Mouse (Mus musculus): ENCODE measurements around the gene Eif4g1. TPM values are rescaled to one million over a fixed set of nuclear protein-coding genes. Genes with fewer than 3 reads are reported as not detected.

Eif4g1 gene
- polyA plus RNA-seq, 1 experiment from 2014 or later: 173 TPM

GRCm38 (mm10) chr16:20695622-20696323, 27.7 kb downstream of the Eif4g1 start:
- Histone ChIP-seq H3K4me3 (ENCODE audit: low read depth, low read length) (peak overlapping the region; percentile 26), H3K27ac (ENCODE audit: low read depth, low read length) (peak overlapping the region; percentile 47), H3K4me1 (replicated peaks; ENCODE audit: control insufficient read depth, insufficient read depth, low read length) (peaks cover 9% of the 10 kb centered on the region), H3K36me3 (ENCODE audit: control insufficient read depth, insufficient read depth, low read length) (no peaks in the 10 kb centered on the region), H3K27me3 (ENCODE audit: control insufficient read depth, insufficient read depth, low read length) (no peaks in the 10 kb centered on the region), H3K9ac (ENCODE audit: low read depth, low read length) (peak overlapping the region; percentile 48), H3K9me3 (ENCODE audit: control insufficient read depth, low read length) (no peaks in the 10 kb centered on the region), H3K4me2 (replicated peaks; ENCODE audit: low read depth, low read length) (peak overlapping the region; percentile 53)
- ATAC-seq (ENCODE audit: low FRiP score) (peak; percentile 75), DNase-seq (ENCODE audit: low spot score) (peak; percentile 92)
- WGBS: 3% methylated on average over 46 of the region's 46 CpGs

GRCm38 (mm10) chr16:20699266-20699665, 31.2 kb downstream of the Eif4g1 start:
- no peak for ATAC-seq (ENCODE audit: low FRiP score)
- no peak overlapping the region for H3K27ac ChIP-seq (ENCODE audit: low read depth, low read length)
- 78% methylated on average over 5 of the region's 5 CpGs for WGBS
- H3K36me3 ChIP-seq (ENCODE audit: control insufficient read depth, insufficient read depth, low read length): no peaks in the 10 kb centered on the region
- no peak overlapping the region for H3K9ac ChIP-seq (ENCODE audit: low read depth, low read length)
- no peak for DNase-seq (ENCODE audit: low spot score)
- peaks cover 18% of the 10 kb centered on the region for H3K4me1 ChIP-seq (replicated peaks; ENCODE audit: control insufficient read depth, insufficient read depth, low read length)
- no peak overlapping the region for H3K4me3 ChIP-seq (ENCODE audit: low read depth, low read length)
- no peak overlapping the region for H3K4me2 ChIP-seq (replicated peaks; ENCODE audit: low read depth, low read length)
- H3K9me3 ChIP-seq (ENCODE audit: control insufficient read depth, low read length): no peaks in the 10 kb centered on the region
- no peaks in the 10 kb centered on the region for H3K27me3 ChIP-seq (ENCODE audit: control insufficient read depth, insufficient read depth, low read length)

DNA sequence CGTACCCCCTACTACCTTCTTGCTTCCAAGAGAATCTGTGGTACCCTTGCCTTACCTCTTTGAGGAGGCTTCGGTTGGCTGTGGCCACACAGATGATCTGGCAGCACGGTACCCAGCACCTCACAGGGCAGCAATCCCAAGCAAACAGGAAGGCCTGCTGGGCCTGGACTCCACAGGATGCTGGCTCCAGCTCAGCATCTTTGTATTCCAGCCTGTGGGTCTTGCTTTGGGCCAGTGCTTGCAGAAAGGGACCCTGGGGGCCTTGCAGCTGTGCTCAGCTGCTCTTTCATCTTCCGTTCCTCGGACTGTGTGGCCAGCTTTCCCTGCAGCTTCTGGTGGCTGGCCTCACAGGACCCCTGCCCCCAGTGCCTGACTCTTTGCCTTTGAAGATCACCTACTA, 31.9 kb downstream of the Eif4g1 start:
- no peaks in the 10 kb centered on the region for H3K27me3 ChIP-seq (ENCODE audit: control insufficient read depth, insufficient read depth, low read length)
- H3K27ac ChIP-seq (ENCODE audit: low read depth, low read length): no peak overlapping the region
- H3K9me3 ChIP-seq (ENCODE audit: control insufficient read depth, low read length): no peaks in the 10 kb centered on the region
- ATAC-seq (ENCODE audit: low FRiP score) (no peak), DNase-seq (ENCODE audit: low spot score) (no peak)
- H3K4me1 ChIP-seq (replicated peaks; ENCODE audit: control insufficient read depth, insufficient read depth, low read length): peaks cover 18% of the 10 kb centered on the region
- H3K9ac ChIP-seq (ENCODE audit: low read depth, low read length): no peak overlapping the region
- 32% methylated on average over 5 of the region's 5 CpGs for WGBS
- no peak overlapping the region for H3K4me2 ChIP-seq (replicated peaks; ENCODE audit: low read depth, low read length)
- no peaks in the 10 kb centered on the region for H3K36me3 ChIP-seq (ENCODE audit: control insufficient read depth, insufficient read depth, low read length)
- H3K4me3 ChIP-seq (ENCODE audit: low read depth, low read length): no peak overlapping the region

- WGBS: 46% methylated on average over 7 of the region's 7 CpGs
- Histone ChIP-seq H3K27ac (ENCODE audit: low read depth, low read length) (peak overlapping the region; percentile 63), H3K4me3 (ENCODE audit: low read depth, low read length) (no peak overlapping the region), H3K9ac (ENCODE audit: low read depth, low read length) (peak overlapping the region; percentile 41; the same call in 1 of the 2 replicates), H3K4me2 (replicated peaks; ENCODE audit: low read depth, low read length) (no peak overlapping the region), H3K4me1 (replicated peaks; ENCODE audit: control insufficient read depth, insufficient read depth, low read length) (peaks cover 16% of the 10 kb centered on the region), H3K9me3 (ENCODE audit: control insufficient read depth, low read length) (no peaks in the 10 kb centered on the region), H3K27me3 (ENCODE audit: control insufficient read depth, insufficient read depth, low read length) (no peaks in the 10 kb centered on the region), H3K36me3 (ENCODE audit: control insufficient read depth, insufficient read depth, low read length) (no peaks in the 10 kb centered on the region)
- peak; percentile 15; the same call in 1 of the 2 replicates for ATAC-seq (ENCODE audit: low FRiP score)
- no peak for DNase-seq (ENCODE audit: low spot score)
These were observed 33.2 kb downstream of the Eif4g1 start for GRCm38 (mm10) chr16:20701316-20701715.

DNA sequence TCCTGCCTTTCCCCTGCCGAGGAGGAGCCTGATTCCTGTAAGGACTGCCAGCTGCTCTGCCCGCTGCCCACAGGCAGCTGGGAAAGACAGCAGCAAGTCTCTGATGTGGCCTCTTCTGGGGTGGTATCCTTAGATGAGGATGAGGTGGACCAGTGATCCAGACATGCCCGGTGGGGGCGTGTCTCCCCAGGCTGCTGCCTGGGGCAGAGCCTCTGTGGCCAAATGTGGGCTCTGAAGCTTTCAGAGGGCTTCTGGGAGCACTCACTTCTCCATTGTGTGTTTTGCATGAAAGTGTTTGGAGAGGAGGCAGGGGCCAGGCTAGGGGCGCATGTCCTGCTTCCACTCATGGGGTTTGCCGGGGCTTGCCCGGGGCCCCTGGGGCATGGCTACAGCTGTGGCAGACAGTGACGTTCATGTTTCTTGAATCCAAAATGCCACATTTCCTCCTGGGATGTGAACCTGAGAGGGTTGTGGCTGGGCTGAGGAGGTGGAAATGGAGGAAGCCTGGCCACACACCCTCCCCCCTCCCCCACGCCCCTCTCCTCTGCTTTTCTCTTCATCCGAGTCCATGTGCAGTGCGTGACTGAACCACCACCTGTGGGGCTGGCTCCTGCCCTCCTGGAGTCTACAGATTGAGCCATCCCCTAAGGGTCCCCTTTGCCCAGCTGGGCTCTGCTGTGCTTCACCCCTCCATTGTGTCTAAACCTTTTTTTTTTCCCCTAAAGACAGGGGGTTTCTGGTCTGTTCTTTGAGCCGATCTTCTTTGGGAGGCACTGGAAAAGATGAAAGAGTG, 33.8 kb downstream of the Eif4g1 start:
- ATAC-seq (ENCODE audit: low FRiP score) (peak; percentile 65), DNase-seq (ENCODE audit: low spot score) (peak; percentile 40)
- H3K36me3 ChIP-seq (ENCODE audit: control insufficient read depth, insufficient read depth, low read length): no peaks in the 10 kb centered on the region

DNA sequence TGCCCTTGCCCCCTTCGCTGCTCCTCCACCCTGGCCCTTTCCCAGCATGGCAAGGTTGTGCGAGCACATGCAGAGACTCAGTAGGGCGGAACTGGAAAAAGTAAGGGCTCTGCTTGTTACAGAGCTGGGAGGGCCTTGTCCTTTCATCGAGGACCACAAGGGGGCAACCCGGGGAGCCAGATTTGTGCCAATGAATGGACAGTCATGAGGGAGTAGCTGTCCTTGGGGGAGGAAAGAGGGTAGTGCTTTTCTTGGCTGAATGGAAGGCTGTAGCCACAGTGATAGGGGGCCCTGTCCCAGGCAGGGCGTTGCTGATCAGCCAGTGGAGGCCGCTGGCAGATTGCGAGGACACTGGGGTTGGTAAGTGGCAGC, 34.4 kb downstream of the Eif4g1 start:
- Histone ChIP-seq H3K27me3 (ENCODE audit: control insufficient read depth, insufficient read depth, low read length) (no peaks in the 10 kb centered on the region), H3K4me2 (replicated peaks; ENCODE audit: low read depth, low read length) (no peak overlapping the region), H3K4me3 (ENCODE audit: low read depth, low read length) (no peak overlapping the region), H3K4me1 (replicated peaks; ENCODE audit: control insufficient read depth, insufficient read depth, low read length) (peaks cover 14% of the 10 kb centered on the region), H3K36me3 (ENCODE audit: control insufficient read depth, insufficient read depth, low read length) (no peaks in the 10 kb centered on the region), H3K9me3 (ENCODE audit: control insufficient read depth, low read length) (no peaks in the 10 kb centered on the region), H3K27ac (ENCODE audit: low read depth, low read length) (peak overlapping the region; percentile 63), H3K9ac (ENCODE audit: low read depth, low read length) (no peak overlapping the region)
- ATAC-seq (ENCODE audit: low FRiP score): peak; percentile 74
- WGBS: 11% methylated on average over 8 of the region's 8 CpGs
- peak; percentile 83 for DNase-seq (ENCODE audit: low spot score)

More for the DNA sequence above, 33.8 kb downstream of the Eif4g1 start:
- H3K4me2 ChIP-seq (replicated peaks; ENCODE audit: low read depth, low read length): 0 out of 2 replicates have a peak overlapping the region, but pooled peaks have one; percentile 3
- WGBS: 15% methylated on average over 12 of the region's 12 CpGs
- H3K4me1 ChIP-seq (replicated peaks; ENCODE audit: control insufficient read depth, insufficient read depth, low read length): peaks cover 14% of the 10 kb centered on the region
- H3K27me3 ChIP-seq (ENCODE audit: control insufficient read depth, insufficient read depth, low read length): no peaks in the 10 kb centered on the region
- peak overlapping the region; percentile 41; the same call in 1 of the 2 replicates for H3K9ac ChIP-seq (ENCODE audit: low read depth, low read length)
- H3K9me3 ChIP-seq (ENCODE audit: control insufficient read depth, low read length): no peaks in the 10 kb centered on the region
- peak overlapping the region; percentile 63 for H3K27ac ChIP-seq (ENCODE audit: low read depth, low read length)
- H3K4me3 ChIP-seq (ENCODE audit: low read depth, low read length): no peak overlapping the region

GRCm38 (mm10) chr16:20703071-20703470, 35.0 kb downstream of the Eif4g1 start:
- Histone ChIP-seq H3K27me3 (ENCODE audit: control insufficient read depth, insufficient read depth, low read length) (no peaks in the 10 kb centered on the region), H3K4me1 (replicated peaks; ENCODE audit: control insufficient read depth, insufficient read depth, low read length) (peaks cover 14% of the 10 kb centered on the region), H3K4me2 (replicated peaks; ENCODE audit: low read depth, low read length) (no peak overlapping the region), H3K9ac (ENCODE audit: low read depth, low read length) (no peak overlapping the region), H3K36me3 (ENCODE audit: control insufficient read depth, insufficient read depth, low read length) (no peaks in the 10 kb centered on the region), H3K4me3 (ENCODE audit: low read depth, low read length) (no peak overlapping the region), H3K27ac (ENCODE audit: low read depth, low read length) (no peak overlapping the region), H3K9me3 (ENCODE audit: control insufficient read depth, low read length) (no peaks in the 10 kb centered on the region)
- 91% methylated on average over 10 of the region's 10 CpGs for WGBS
- ATAC-seq (ENCODE audit: low FRiP score) (peak; percentile 3; the same call in 1 of the 2 replicates), DNase-seq (ENCODE audit: low spot score) (no peak)

DNA sequence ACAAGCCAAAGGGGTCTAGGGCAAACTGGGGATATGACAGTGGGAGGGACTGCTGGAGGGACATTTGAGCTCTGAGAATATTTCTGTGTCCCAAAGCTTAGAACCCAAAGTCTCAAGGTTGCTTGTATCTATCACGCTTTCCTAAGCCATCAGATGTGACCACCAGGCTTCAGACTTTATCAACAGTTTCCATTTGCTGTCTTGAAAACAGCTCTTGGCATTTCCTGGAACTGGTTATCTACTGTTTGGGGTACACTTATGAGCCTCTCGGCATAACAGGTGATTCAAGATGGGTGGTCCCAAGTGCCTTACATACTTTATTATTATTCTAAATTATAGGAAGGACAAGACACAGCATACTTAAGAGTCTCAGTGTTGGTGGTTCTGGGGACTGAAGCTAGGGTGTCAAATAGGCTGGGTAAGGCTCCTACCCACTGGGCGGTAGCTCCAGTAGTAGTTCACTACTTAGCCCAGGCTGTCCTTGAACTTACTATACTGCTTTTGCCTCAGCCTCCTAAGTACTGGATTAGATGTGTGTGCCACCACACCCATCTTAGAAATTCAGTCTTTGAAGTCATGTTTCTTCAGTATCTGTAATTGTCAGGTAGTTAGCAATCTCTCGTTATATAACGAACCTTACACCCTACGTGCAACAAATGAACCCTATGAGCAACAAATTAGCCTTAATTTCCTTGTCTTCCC, 35.7 kb downstream of the Eif4g1 start:
- Histone ChIP-seq H3K9me3 (ENCODE audit: control insufficient read depth, low read length) (no peaks in the 10 kb centered on the region), H3K27me3 (ENCODE audit: control insufficient read depth, insufficient read depth, low read length) (no peaks in the 10 kb centered on the region), H3K9ac (ENCODE audit: low read depth, low read length) (no peak overlapping the region), H3K4me3 (ENCODE audit: low read depth, low read length) (no peak overlapping the region), H3K4me2 (replicated peaks; ENCODE audit: low read depth, low read length) (no peak overlapping the region), H3K4me1 (replicated peaks; ENCODE audit: control insufficient read depth, insufficient read depth, low read length) (peaks cover 14% of the 10 kb centered on the region), H3K36me3 (ENCODE audit: control insufficient read depth, insufficient read depth, low read length) (no peaks in the 10 kb centered on the region), H3K27ac (ENCODE audit: low read depth, low read length) (no peak overlapping the region)
- 92% methylated on average over 6 of the region's 6 CpGs for WGBS
- DNase-seq (ENCODE audit: low spot score) (no peak), ATAC-seq (ENCODE audit: low FRiP score) (no peak)

Measured in hindbrain, embryonic 11.5 days (tissue).